Mouse (Mus musculus) erythroblast, embryonic 14.5 days (primary cell): Measurements from ENCODE around the gene Rab5a. TPM values are rescaled to one million over a fixed set of nuclear protein-coding genes. Genes with fewer than 3 reads are reported as not detected.

Source experiments
- H3K27me3 ChIP-seq: 2 replicates; pipeline ENCODE4 v1.6.1; 2012; ENCODE audit warnings: inconsistent platforms; ENCODE audit not compliant: control insufficient read depth
- H3K36me3 ChIP-seq: 2 replicates; pipeline ENCODE4 v1.6.1; 2012; ENCODE audit warnings: mild to moderate bottlenecking, inconsistent platforms; ENCODE audit not compliant: control insufficient read depth
- H3K4me1 ChIP-seq: 2 replicates; pipeline ENCODE4 v1.6.1; 2012; ENCODE audit warnings: inconsistent platforms; ENCODE audit not compliant: control insufficient read depth
- H3K4me3 ChIP-seq: replicated peaks from 2 replicates; pipeline ENCODE3; 2012; ENCODE audit warnings: moderate library complexity, mild to moderate bottlenecking, inconsistent platforms
- H3K9me3 ChIP-seq: 2 replicates; pipeline ENCODE4 v1.6.1; 2012; ENCODE audit warnings: low read length, inconsistent platforms, mixed read lengths; ENCODE audit not compliant: control insufficient read depth
- GATA1 ChIP-seq: IDR thresholded peaks from 2 replicates; pipeline ENCODE4 v1.6.1; 2012; ENCODE audit warnings: low read length, inconsistent platforms, mixed read lengths
- TAL1 ChIP-seq: IDR thresholded peaks from 3 replicates; pipeline ENCODE4 v1.6.1; 2012; ENCODE audit warnings: low read length, inconsistent platforms, mixed read lengths
- polyA plus RNA-seq: library from polyadenylated mRNA; stranded (reverse); fragments of >175 nt; gene quantifications from 2 replicates; pipeline ENCODE4 v1.2.3, GENCODE M21; 2012

The Rab5a gene
- polyA plus RNA-seq, 1 experiment = 1.5 TPM

- TF ChIP-seq GATA1 = no peak
- TF ChIP-seq TAL1 = no peak
- peaks cover 40% of the 10 kb centered on the region for H3K4me1 ChIP-seq
- peak overlapping the region; percentile 88 for H3K4me3 ChIP-seq
- no peaks in the 10 kb centered on the region for H3K27me3 ChIP-seq
- peaks cover 26% of the 10 kb centered on the region for H3K36me3 ChIP-seq
- no peaks in the 10 kb centered on the region for H3K9me3 ChIP-seq
Measured at GRCm38 (mm10) chr17:53479604-53480041, 589 bp downstream of the Rab5a start.

GRCm38 (mm10) chr17:53480433-53480832, 1.4 kb downstream of the Rab5a start:
- TF ChIP-seq TAL1 = no peak
- TF ChIP-seq GATA1 = no peak
- peaks cover 34% of the 10 kb centered on the region for H3K36me3 ChIP-seq
- H3K27me3 ChIP-seq = no peaks in the 10 kb centered on the region
- H3K4me1 ChIP-seq = peaks cover 40% of the 10 kb centered on the region
- H3K9me3 ChIP-seq = no peaks in the 10 kb centered on the region
- H3K4me3 ChIP-seq = peak overlapping the region; percentile 88

- Histone ChIP-seq H3K4me3 (no peak overlapping the region), H3K27me3 (no peaks in the 10 kb centered on the region), H3K36me3 (peaks cover 81% of the 10 kb centered on the region), H3K9me3 (no peaks in the 10 kb centered on the region), H3K4me1 (no peaks in the 10 kb centered on the region)
- TF ChIP-seq TAL1 (no peak), GATA1 (no peak)
Measured at GRCm38 (mm10) chr17:53488291-53489006, 9.4 kb downstream of the Rab5a start.

- no peaks in the 10 kb centered on the region for H3K9me3 ChIP-seq
- no peaks in the 10 kb centered on the region for H3K27me3 ChIP-seq
- TF ChIP-seq GATA1 = no peak
- no peak for TF ChIP-seq TAL1
- no peaks in the 10 kb centered on the region for H3K4me1 ChIP-seq
- H3K4me3 ChIP-seq = no peak overlapping the region
- peaks cover 81% of the 10 kb centered on the region for H3K36me3 ChIP-seq
Measured at GRCm38 (mm10) chr17:53489007-53489378, 10.0 kb downstream of the Rab5a start.

DNA sequence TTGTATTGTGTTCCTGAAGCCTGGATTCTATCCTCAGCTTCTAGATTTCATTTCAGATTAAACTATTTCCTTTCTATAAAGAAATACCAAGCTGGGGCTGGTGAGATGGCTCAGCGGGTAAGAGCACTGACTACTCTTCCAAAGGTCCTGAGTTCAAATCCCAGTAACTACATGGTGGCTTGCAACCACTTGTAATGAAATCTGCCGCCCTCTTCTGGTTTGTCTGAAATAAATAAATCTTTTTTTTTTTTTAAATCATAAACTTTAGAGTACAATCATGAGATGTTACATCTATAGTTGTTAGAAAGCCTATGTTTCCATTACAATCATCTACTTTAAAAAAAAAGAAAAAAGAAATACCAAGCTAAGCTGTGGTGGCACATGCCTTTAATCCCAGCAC, 23.9 kb downstream of the Rab5a start:
- Histone ChIP-seq H3K36me3 (peaks cover 79% of the 10 kb centered on the region), H3K9me3 (no peaks in the 10 kb centered on the region), H3K4me1 (no peaks in the 10 kb centered on the region), H3K27me3 (no peaks in the 10 kb centered on the region), H3K4me3 (no peak overlapping the region)
- TF ChIP-seq GATA1 (no peak), TAL1 (no peak)

DNA sequence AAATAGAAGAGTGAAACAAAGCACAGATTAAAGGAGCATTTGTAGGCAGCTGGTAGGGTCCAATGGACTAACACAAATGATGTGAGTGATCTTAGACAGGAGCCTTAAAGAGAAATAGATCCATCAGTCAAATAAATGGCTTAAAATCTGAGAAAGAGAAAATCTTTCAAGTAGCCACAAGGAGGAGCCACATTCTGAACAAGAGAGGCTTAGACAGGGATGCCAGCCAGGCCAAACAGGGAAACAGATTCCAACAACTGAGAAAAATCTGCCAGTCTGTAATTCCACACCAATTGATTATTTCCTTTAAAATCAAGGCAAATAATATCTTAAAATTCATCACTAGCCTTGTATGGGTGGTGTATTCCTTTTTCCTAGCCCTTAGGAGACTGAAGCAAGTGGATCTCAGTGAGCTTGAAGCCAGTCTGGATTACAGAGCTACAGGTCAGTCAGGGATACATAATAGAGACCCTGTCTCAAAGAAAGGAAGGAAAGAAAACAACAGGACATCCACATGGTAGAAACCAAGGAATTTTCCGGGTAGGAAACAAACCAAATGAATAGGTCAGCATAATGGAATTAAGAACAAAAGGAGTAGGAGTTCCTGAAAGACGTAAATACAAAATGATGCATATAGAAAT, 33.4 kb downstream of the Rab5a start:
- no peaks in the 10 kb centered on the region for H3K4me1 ChIP-seq
- H3K4me3 ChIP-seq = no peak overlapping the region
- no peaks in the 10 kb centered on the region for H3K27me3 ChIP-seq
- peaks cover 6% of the 10 kb centered on the region for H3K36me3 ChIP-seq
- TF ChIP-seq GATA1 (no peak), TAL1 (no peak)
- H3K9me3 ChIP-seq = no peaks in the 10 kb centered on the region

DNA sequence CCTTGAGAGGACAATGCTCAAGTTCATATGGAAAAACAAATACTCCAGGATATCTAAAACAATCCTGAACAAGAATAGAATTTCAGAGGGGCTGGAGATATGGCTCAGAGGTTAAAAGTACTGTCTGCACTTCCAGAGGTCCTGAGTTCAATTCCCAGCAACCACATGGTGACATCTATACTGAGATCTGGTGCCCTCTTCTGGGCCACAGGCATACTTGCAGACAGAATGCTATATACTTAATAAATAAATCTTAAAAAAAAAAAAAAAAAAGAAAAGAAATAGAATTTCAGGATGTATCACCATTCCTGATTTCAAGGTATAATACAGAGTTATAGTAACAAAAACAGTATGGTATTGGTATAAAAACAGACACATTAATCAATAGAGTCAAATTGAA, 40.3 kb downstream of the Rab5a start:
- Histone ChIP-seq H3K4me1 (no peaks in the 10 kb centered on the region), H3K36me3 (peaks cover 3% of the 10 kb centered on the region; the same call in 1 of the 2 replicates), H3K4me3 (no peak overlapping the region), H3K9me3 (no peaks in the 10 kb centered on the region), H3K27me3 (no peaks in the 10 kb centered on the region)
- no peak for TF ChIP-seq TAL1
- no peak for TF ChIP-seq GATA1

DNA sequence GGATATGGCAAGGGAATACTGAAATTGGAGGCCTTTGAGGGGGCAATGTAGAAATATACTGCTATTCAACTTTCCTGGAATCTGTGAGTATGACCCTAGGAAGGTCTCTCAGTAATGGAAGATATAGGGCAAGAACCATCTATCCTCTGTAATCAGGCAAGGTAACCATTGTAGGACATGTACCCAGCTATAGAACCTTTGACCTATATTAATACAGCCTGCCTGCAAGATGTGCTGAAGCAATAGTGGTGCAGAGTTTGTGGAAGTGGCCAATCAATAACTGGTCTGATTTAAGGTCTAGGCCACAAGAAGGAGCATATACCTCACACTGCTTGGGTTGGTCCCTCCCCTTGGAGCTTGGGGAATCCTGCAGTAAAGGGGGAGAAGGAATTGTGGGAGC, 41.5 kb downstream of the Rab5a start:
- H3K27me3 ChIP-seq = no peaks in the 10 kb centered on the region
- TF ChIP-seq GATA1 = no peak
- TF ChIP-seq TAL1 = no peak
- no peaks in the 10 kb centered on the region for H3K9me3 ChIP-seq
- no peak overlapping the region for H3K4me3 ChIP-seq
- no peaks in the 10 kb centered on the region for H3K36me3 ChIP-seq
- H3K4me1 ChIP-seq = no peaks in the 10 kb centered on the region

DNA sequence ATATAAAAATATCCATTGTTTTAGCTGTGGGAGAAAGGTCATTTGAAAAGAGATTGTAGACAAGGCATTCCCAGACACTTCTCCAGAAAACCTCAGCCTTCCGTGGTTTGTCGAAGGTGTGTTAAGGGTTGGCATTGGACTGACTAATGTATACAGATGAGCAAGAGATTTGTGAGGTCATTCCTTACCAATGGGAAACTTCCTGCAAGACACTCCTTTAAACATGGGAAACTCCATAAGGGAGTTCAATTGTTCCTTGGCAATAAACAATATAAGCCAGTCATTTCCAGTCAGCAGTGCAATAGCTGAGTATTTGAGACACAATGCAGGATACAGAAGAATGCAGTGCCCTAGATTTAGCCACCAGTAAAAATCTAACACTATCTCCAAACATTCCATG, 49.0 kb downstream of the Rab5a start:
- Histone ChIP-seq H3K27me3 (no peaks in the 10 kb centered on the region), H3K36me3 (no peaks in the 10 kb centered on the region), H3K9me3 (no peaks in the 10 kb centered on the region), H3K4me3 (no peak overlapping the region), H3K4me1 (no peaks in the 10 kb centered on the region)
- TF ChIP-seq GATA1 = no peak
- no peak for TF ChIP-seq TAL1

DNA sequence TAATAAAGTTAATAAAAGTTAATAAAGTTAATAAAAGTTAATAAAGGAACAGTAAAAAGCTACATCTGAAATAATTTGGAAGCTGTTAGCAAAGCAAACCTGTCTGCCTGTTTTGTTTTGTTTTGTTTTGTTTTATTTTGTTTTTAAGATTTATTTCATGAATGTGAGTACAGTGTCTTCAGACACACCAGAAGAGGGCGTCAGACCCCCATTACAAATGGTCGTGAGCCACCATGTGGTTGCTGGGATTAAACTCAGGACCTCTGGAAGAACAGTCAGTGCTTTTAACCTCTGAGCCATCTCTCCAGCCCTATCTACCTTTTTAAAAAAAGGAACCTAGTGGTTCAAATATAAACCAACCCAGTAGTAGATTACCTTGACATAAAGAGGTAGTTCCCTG, 52.1 kb downstream of the Rab5a start:
- no peaks in the 10 kb centered on the region for H3K4me1 ChIP-seq
- H3K27me3 ChIP-seq = no peaks in the 10 kb centered on the region
- H3K4me3 ChIP-seq = no peak overlapping the region
- no peaks in the 10 kb centered on the region for H3K36me3 ChIP-seq
- TF ChIP-seq GATA1 = no peak
- TF ChIP-seq TAL1 = no peak
- H3K9me3 ChIP-seq = no peaks in the 10 kb centered on the region
